Mouse (Mus musculus) WW6 (cell line): Measurements from ENCODE around the gene Pdk2.

ENCODE experiments used
- DNase-seq: peaks from one replicate; pipeline ENCODE4 v3.0.0-alpha.2; 2013; ENCODE audit warnings: low read depth, low spot score

Pdk2 gene

DNA sequence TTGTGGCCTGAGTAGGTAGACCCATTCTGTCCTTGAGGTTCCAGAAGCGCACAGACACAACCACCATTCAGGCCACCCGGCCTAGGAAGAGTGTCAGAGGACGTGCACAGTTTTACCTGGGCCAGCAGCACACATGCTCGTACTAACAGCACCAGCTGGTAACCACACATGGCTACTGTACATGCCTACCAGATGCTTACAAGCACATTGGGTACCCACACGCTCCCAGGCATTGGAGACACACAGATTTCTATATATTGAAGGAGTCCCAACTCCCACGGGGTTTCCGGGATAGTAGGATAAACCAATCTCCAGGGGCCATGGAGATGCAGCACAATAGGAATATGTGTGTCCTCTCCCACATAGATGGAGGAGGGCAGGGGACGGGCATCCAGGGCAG, 38.4 kb downstream of the Pdk2 start:
- no peak for DNase-seq

GRCm38 (mm10) chr11:95001584-95002347, 39.4 kb downstream of the Pdk2 start:
- DNase-seq: no peak

- DNase-seq: no peak
Measured at GRCm38 (mm10) chr11:95001058-95001457, 40.1 kb downstream of the Pdk2 start.

- no peak for DNase-seq
Measured at GRCm38 (mm10) chr11:95000548-95000947, 40.6 kb downstream of the Pdk2 start.

- no peak for DNase-seq
Measured at GRCm38 (mm10) chr11:95000128-95000527, 41.0 kb downstream of the Pdk2 start.

DNA sequence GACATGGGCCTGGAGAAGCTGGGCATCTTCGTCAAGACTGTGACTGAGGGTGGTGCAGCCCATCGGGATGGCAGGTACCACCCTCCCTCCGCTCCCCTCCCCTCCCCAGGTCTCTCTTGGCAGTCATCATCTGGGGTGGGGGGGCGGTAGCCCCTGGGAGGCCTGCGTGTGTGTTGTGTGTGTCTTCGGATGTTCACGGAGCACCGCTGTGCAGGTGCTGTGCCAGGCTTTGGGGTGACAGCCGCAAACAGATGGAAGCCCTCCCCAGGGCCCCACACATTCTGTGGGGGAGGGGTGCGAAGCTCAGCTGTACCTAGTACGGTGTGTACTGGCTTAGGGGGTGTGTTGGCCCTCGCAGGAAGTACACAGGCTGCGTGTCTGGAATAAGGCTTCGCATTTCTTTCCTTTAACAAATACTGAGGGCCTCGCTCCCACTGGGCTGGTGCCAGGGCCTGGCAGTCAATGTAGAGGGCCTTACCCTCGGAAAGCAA, 43.1 kb downstream of the Pdk2 start:
- no peak for DNase-seq

GRCm38 (mm10) chr11:94997596-94997995, 43.6 kb downstream of the Pdk2 start:
- DNase-seq: no peak

GRCm38 (mm10) chr11:94996984-94997383, 44.2 kb downstream of the Pdk2 start:
- DNase-seq: no peak

- DNase-seq: no peak
Measured at GRCm38 (mm10) chr11:94996101-94996500, 45.1 kb downstream of the Pdk2 start.

DNA sequence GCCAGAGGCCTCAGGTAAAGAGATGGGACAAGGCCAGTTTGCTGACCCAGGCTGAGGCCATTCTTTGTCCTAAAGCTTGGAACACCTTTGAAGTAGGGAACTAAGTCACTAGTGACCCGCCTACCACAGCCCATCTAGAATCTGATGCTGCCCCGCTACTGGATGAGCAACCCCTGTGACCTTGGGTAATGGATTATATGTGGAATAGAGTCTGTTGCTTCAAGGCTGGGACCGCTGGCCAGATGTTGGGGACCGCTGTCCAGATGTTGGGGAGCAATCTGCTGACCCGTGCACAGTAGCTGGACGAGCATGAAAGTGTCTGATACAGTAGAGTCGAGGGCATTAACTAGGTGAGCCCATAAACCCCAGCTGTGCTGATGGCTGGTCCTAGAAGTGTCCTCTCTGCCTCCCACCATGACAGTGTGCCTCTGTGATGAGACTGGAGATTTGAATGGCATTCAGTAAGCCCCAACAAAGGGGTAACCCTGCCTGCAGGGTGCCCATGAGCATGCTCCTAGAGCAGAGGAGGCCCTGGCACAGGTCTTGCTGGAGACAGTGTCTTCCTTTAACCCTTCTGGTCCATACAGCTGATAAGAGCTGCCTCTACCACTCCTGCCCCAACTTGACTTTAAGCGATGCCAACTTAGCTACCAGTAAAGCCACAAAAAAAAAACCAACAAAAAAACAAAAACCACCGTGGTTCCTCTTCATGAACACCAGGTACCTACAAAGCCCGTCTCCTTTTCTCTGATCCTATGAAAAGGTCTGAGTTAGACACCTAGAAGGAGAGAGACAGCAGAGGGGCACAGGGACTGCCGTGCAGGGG, 46.0 kb downstream of the Pdk2 start:
- no peak for DNase-seq

- no peak for DNase-seq
Measured at GRCm38 (mm10) chr11:94994208-94994814, 46.8 kb downstream of the Pdk2 start.

DNA sequence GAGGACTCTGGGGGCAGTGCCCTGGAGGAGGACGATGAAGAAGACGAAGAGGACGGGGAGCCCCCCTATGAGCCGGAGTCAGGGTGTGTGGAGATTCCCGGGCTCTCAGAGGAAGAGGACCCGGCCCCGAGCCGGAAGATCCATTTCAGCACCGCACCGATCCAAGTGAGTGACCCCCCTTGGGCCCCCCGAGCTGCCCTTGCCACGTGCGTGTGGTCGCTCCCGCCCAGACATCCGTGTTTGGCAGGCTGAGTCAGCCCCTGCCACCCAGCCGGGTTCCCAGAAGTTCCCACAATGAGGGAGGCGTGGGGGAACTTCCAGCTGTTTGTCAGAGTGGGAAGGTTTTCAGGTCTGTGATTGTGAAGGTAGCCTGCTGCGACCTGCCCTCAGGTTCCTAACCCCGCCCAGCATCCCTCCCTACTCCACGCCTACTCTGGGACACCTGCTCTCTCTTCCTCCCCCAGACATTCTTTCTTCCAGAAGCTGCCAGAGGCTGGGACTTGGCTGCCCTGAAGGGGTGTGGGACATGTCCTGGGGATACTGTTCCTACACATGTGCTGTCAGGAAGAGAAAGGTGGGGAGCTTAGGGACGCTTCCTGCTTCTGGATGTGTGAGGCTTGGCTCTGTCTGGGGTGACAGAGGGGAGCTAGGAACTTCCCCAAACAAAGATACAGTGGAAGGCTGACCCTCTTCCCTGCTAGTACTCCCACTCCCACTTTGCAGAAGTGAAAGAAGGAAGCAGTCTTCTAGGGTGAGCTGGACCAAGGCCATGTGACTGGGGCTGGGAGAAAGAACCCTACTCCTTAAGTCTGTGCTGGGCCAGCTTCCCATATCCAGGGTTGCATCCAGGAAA, 48.2 kb downstream of the Pdk2 start:
- peak; percentile 63 for DNase-seq

DNA sequence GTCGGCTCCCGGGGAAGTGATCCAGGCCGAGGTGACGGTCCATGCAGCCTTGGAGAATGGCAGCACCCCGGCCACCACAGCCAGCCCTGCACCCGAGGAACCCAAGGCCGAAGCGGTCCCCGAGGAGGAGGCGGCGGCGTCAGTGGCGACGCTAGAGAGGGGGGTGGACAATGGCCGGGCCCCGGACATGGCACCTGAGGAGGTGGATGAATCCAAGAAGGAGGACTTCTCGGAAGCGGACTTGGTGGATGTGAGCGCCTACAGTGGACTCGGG, 48.7 kb downstream of the Pdk2 start:
- no peak for DNase-seq

GRCm38 (mm10) chr11:94991641-94992479, 49.3 kb downstream of the Pdk2 start:
- no peak for DNase-seq

DNA sequence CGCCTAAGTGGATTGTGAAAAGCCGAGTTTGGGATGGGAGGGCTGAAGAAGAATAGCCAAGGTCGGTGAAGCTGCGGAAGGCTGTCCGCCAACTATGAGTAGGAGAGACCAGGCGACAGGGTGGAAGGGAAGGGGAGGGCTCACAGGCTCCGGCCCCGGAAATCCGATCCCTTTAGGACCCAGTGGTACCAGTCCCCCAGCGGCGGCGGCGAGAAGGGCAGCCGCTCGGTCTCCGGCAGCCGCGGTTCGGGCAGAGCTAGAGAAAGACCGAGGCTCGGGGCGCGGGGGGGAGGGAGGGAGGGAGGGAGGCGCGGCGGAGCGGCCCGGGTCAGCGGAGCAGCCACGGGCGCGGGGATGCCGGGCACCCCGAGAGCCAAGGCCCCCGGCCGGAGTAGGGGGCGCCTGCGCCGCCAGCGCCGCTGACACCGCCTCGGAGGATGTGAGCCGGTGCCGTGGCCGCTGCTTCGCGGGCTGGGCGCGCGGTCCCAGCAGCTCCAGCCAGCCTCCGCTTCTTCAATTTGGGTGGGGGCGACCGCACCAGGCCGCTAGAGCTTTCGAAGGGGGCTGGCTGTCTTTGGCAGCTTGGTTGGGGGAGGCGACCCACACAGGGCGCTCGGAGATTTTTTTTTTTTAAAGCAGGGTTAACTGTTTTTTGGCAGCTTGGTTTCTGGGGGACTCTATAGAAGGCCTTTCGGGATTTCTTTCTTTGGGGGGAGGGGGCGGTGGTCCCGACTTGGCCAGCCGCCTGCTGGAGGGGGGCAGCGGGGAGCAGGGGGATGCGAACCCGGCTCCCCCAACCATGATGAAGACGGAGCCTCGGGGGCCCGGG, 50.2 kb downstream of the Pdk2 start, which contains the start of gene Ppp1r9b:
Gene Ppp1r9b (plus strand): TSS at position 287 of the 829 bp plus-strand sequence.
- DNase-seq: peak; percentile 87

GRCm38 (mm10) chr11:94990102-94990748, 50.9 kb downstream of the Pdk2 start:
- DNase-seq: no peak

DNA sequence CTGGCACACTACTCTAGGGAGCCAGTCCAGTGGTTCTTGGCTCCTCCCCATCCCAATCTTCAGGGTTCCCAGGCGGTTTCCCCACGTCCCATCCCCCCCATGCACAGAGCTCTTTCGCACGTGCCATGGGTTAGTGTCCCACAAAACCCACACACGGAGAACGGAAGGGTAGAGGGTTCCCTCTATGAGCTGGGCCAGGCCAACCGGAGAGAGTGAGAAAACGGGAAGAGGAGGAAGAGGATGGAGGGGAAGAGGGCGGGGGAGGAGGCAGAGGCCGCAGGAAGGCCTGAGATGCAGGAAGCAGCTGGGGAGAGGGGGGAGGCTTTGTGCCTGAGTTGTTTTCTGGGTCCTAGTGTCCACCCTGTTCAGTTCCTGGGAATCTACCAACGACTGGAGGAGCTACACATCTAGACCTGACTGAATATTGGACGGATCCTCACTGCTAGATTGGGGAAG, 51.6 kb downstream of the Pdk2 start:
- peak; percentile 72 for DNase-seq

DNA sequence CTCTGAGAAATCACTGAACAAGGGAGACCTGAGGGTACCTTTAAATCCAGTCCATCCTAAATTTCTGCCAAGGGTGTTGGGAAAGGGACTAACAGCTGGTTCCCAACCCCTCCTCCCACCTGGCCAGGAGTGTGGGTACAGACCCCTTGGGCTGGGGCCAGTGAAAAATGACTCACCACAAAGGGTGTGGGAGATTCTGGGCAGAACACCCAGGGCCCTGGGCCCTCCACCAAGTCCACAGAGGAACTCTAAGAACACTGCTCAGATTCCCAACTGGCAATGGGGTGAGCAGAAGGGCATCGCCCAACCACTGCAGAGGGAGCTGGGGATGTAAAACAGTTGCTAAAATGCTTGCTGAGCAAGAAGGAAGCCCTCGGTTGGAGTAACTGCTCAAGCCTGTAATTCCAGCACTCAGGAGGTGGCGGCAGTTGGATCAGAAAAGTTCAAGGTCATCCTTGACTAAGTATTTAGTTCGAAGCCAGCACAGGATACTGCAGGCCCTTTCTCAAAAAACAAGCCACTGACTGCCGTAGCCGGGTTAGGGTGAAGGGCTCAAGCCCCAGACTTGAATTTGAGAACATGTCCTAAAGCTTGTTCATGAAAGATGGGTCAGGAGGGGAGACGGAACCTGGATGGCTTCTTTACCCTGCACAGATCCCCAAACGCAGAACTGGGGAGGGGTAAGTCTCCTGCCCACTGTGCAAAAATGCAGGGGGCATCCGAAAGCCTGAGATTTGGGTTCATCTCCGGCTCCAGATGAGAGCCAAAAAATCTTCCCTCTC, 52.2 kb downstream of the Pdk2 start:
- no peak for DNase-seq
